Mouse (Mus musculus): ENCODE data around the gene Gpank1. TPM values are rescaled to one million over a fixed set of nuclear protein-coding genes. Genes with fewer than 3 reads are reported as not detected.
A peak's percentile ranks its signal among the peaks of the same experiment; 100 is the strongest.

Gene Gpank1
- polyA plus RNA-seq, 1 experiment from 2014 or later, result 42.2 TPM

- H3K27ac ChIP-seq, result peak within 1 kb of the TSS; percentile 87
- peaks cover 43% of the 10 kb centered on the region for H3K36me3 ChIP-seq (replicated peaks)
- DNase-seq (ENCODE audit: extremely low spot score, low spot score), result peak; percentile 71
- under 1% methylated on average over 36 of the region's 36 CpGs for WGBS
- H3K4me1 ChIP-seq, result peaks cover 48% of the 10 kb centered on the region
- H3K27me3 ChIP-seq (ENCODE audit: poor library complexity, severe bottlenecking), result no peaks in the 10 kb centered on the region
- H3K9me3 ChIP-seq, result no peaks in the 10 kb centered on the region
- peak within 1 kb of the TSS; percentile 68 for H3K4me3 ChIP-seq
Observed at GRCm38 (mm10) chr17:35126206-35126611, 5.0 kb downstream of the Gpank1 start, which contains the start of gene D17H6S53E. D17H6S53E (plus strand) TSS chr17:35126373.

DNA sequence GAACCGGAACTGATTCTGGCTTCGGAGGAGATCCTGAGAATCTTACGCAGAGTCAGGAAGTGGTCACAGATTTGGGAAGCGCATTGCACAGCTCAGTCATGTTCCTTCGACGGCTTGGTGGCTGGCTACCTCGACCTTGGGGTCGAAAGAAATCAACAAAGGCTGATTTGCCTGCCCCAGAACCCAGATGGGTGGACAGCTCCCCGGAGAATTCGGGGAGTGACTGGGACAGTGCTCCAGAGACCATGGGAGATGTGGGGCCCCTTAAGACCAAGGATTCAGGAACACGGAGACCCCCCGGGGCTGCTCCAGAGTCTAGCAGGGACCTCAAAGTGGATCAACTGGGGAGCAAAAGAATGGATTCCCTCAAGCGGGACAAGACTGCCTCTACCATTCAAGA, 5.8 kb downstream of the Gpank1 start:
- peaks cover 43% of the 10 kb centered on the region for H3K36me3 ChIP-seq (replicated peaks)
- H3K9me3 ChIP-seq, result no peaks in the 10 kb centered on the region
- peak overlapping the region; percentile 87 for H3K27ac ChIP-seq
- H3K4me3 ChIP-seq, result peak overlapping the region; percentile 68
- H3K4me1 ChIP-seq, result peaks cover 43% of the 10 kb centered on the region
- no peak for DNase-seq (ENCODE audit: extremely low spot score, low spot score)
- no peaks in the 10 kb centered on the region for H3K27me3 ChIP-seq (ENCODE audit: poor library complexity, severe bottlenecking)
- 77% methylated on average over 13 of the region's 13 CpGs for WGBS

GRCm38 (mm10) chr17:35128996-35129395, 7.7 kb downstream of the Gpank1 start:
- no peaks in the 10 kb centered on the region for H3K27me3 ChIP-seq (ENCODE audit: poor library complexity, severe bottlenecking)
- WGBS, result 78% methylated on average over 11 of the region's 11 CpGs
- H3K27ac ChIP-seq, result no peak overlapping the region
- H3K36me3 ChIP-seq (replicated peaks), result peaks cover 32% of the 10 kb centered on the region
- H3K4me1 ChIP-seq, result peaks cover 33% of the 10 kb centered on the region
- no peak for DNase-seq (ENCODE audit: extremely low spot score, low spot score)
- 0 out of 2 replicates have a peak overlapping the region, but pooled peaks have one; percentile 8 for H3K4me3 ChIP-seq
- no peaks in the 10 kb centered on the region for H3K9me3 ChIP-seq

DNA sequence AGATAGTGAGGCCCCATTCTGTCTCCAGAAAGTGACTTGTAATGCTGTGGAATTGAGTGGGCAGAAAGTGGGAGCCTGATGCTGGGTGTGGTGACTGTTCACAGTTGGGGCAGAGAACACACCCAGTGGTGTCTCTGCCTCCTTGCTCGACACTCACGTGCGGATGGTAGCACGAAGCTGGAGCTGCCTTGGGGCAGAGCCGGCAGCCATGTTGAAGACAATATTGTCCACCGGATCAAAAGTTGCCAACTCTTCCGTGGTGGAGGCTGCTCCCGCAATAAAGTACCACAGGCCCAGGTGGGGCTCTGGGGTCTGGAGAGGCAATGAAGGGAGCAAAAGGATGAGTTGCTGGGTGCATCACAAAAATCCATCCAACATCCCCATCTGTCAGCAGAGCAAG, 9.8 kb downstream of the Gpank1 start:
- H3K27me3 ChIP-seq (ENCODE audit: poor library complexity, severe bottlenecking), result no peaks in the 10 kb centered on the region
- H3K36me3 ChIP-seq (replicated peaks), result peaks cover 20% of the 10 kb centered on the region
- H3K27ac ChIP-seq, result no peak overlapping the region
- no peak for DNase-seq (ENCODE audit: extremely low spot score, low spot score)
- 91% methylated on average over 8 of the region's 8 CpGs for WGBS
- H3K4me1 ChIP-seq, result peaks cover 26% of the 10 kb centered on the region
- H3K4me3 ChIP-seq, result no peak overlapping the region
- no peaks in the 10 kb centered on the region for H3K9me3 ChIP-seq

GRCm38 (mm10) chr17:35131500-35132173, 10.4 kb downstream of the Gpank1 start, which contains the start of gene Apom:
Apom (minus strand) TSS chr17:35132050.
- H3K4me3 ChIP-seq, result no peak within 1 kb of the TSS
- DNase-seq (ENCODE audit: extremely low spot score, low spot score), result no peak
- WGBS, result 86% methylated on average over 15 of the region's 15 CpGs
- H3K27ac ChIP-seq, result no peak within 1 kb of the TSS
- H3K36me3 ChIP-seq (replicated peaks), result peaks cover 20% of the 10 kb centered on the region
- peaks cover 26% of the 10 kb centered on the region for H3K4me1 ChIP-seq
- no peaks in the 10 kb centered on the region for H3K9me3 ChIP-seq
- H3K27me3 ChIP-seq (ENCODE audit: poor library complexity, severe bottlenecking), result no peaks in the 10 kb centered on the region

DNA sequence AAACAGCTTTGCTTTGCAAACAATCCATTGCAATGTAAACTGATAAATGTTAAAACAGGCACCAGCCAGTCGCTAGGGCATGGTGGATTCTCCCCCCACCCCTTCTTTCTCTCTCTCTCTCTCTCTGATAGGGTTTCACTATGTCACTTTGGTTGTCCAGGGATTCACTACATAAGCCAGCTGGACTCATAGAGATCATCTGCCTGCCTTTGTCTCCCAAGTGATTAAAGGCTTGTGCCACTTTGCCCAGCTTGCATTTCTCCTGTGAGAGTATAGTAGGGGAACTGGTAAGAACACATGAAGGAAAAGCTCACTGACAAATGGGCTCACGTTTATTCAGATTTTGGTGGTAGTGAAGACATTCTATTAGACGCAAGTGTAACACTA, 10.9 kb downstream of the Gpank1 start:
- Histone ChIP-seq H3K27me3 (ENCODE audit: poor library complexity, severe bottlenecking) (no peaks in the 10 kb centered on the region), H3K9me3 (no peaks in the 10 kb centered on the region), H3K36me3 (replicated peaks) (peaks cover 20% of the 10 kb centered on the region), H3K4me3 (no peak overlapping the region), H3K4me1 (peaks cover 26% of the 10 kb centered on the region), H3K27ac (no peak overlapping the region)
- no peak for DNase-seq (ENCODE audit: extremely low spot score, low spot score)
- 80% methylated on average over 3 of the region's 3 CpGs for WGBS

DNA sequence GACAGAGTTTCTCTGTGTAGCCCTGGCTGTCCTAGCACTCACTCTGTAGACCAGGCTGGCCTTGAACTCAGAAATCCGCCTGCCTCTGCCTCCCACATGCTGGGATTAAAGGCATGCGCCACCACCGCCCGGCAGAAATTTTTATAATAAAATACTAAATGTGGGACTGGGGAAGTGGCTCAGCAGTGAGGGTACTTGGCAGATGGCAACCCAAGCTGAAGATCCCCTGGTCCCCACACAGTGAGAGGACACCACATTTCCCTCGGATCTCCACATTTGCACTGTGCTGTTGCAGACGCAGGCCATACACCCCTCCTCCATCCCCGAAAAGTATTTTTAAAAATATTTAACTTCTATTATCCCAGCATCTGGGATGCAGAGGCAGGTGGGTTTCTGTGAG, 12.3 kb downstream of the Gpank1 start:
- DNase-seq (ENCODE audit: extremely low spot score, low spot score), result no peak
- no peaks in the 10 kb centered on the region for H3K9me3 ChIP-seq
- H3K4me1 ChIP-seq, result peaks cover 22% of the 10 kb centered on the region
- H3K27ac ChIP-seq, result no peak overlapping the region
- peaks cover 23% of the 10 kb centered on the region for H3K36me3 ChIP-seq (replicated peaks)
- no peaks in the 10 kb centered on the region for H3K27me3 ChIP-seq (ENCODE audit: poor library complexity, severe bottlenecking)
- WGBS, result 96% methylated on average over 7 of the region's 7 CpGs
- H3K4me3 ChIP-seq, result no peak overlapping the region; the same call in 1 of the 2 replicates

GRCm38 (mm10) chr17:35134801-35135590, 13.7 kb downstream of the Gpank1 start, which contains the start of gene Bag6:
Bag6 (plus strand) TSS chr17:35135178.
- WGBS, result under 1% methylated on average over 66 of the region's 66 CpGs
- Histone ChIP-seq H3K9me3 (no peaks in the 10 kb centered on the region), H3K4me3 (peak within 1 kb of the TSS; percentile 76), H3K4me1 (peaks cover 17% of the 10 kb centered on the region), H3K36me3 (replicated peaks) (peaks cover 31% of the 10 kb centered on the region), H3K27me3 (ENCODE audit: poor library complexity, severe bottlenecking) (no peaks in the 10 kb centered on the region), H3K27ac (peak within 1 kb of the TSS; percentile 98)
- peak; percentile 94 for DNase-seq (ENCODE audit: extremely low spot score, low spot score)

GRCm38 (mm10) chr17:35135591-35136320, 14.5 kb downstream of the Gpank1 start:
- peaks cover 38% of the 10 kb centered on the region for H3K36me3 ChIP-seq (replicated peaks)
- no peaks in the 10 kb centered on the region for H3K27me3 ChIP-seq (ENCODE audit: poor library complexity, severe bottlenecking)
- no peaks in the 10 kb centered on the region for H3K9me3 ChIP-seq
- peak overlapping the region; percentile 98 for H3K27ac ChIP-seq
- DNase-seq (ENCODE audit: extremely low spot score, low spot score), result no peak
- peaks cover 17% of the 10 kb centered on the region for H3K4me1 ChIP-seq
- H3K4me3 ChIP-seq, result peak overlapping the region; percentile 76
- WGBS, result under 1% methylated on average over 43 of the region's 43 CpGs

- WGBS, result 93% methylated on average over 3 of the region's 3 CpGs
- no peak overlapping the region for H3K4me3 ChIP-seq
- H3K36me3 ChIP-seq (replicated peaks), result peaks cover 71% of the 10 kb centered on the region
- H3K27ac ChIP-seq, result no peak overlapping the region
- peaks cover 4% of the 10 kb centered on the region; the same call in 1 of the 2 replicates for H3K9me3 ChIP-seq
- H3K4me1 ChIP-seq, result peaks cover 17% of the 10 kb centered on the region
- DNase-seq (ENCODE audit: extremely low spot score, low spot score), result no peak
- H3K27me3 ChIP-seq (ENCODE audit: poor library complexity, severe bottlenecking), result no peaks in the 10 kb centered on the region
Observed at GRCm38 (mm10) chr17:35139269-35139668, 18.0 kb downstream of the Gpank1 start.

DNA sequence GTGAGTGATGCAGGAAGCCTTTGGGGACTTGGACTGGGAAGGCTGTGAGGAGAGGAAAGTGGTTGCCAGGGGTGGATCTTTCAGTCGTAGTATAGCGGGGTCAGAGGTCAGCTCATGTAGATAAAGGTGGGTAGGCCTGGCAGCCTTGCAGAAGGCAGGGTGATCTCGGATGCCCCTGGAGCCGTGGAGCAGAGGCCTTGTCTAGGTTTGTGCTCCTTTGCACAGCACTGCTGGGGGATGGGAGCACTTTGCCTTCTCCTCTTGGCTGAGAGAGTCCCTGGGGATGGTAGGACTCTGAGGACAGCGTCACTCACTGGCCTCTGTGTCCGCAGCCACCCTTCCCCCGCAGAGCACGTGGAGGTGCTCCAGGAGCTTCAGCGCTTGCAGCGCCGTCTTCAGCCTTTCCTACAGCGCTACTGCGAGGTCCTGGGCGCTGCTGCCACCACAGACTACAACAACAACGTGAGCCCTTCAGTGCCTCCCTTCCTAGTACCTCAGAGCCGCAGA, 19.3 kb downstream of the Gpank1 start:
- Histone ChIP-seq H3K27me3 (ENCODE audit: poor library complexity, severe bottlenecking) (no peaks in the 10 kb centered on the region), H3K36me3 (replicated peaks) (peaks cover 83% of the 10 kb centered on the region), H3K4me3 (peak overlapping the region; percentile 0; the same call in 1 of the 2 replicates), H3K27ac (no peak overlapping the region), H3K9me3 (peaks cover 4% of the 10 kb centered on the region; the same call in 1 of the 2 replicates), H3K4me1 (peaks cover 17% of the 10 kb centered on the region)
- WGBS, result 86% methylated on average over 16 of the region's 16 CpGs
- no peak for DNase-seq (ENCODE audit: extremely low spot score, low spot score)

- Histone ChIP-seq H3K36me3 (replicated peaks) (peaks cover 98% of the 10 kb centered on the region), H3K27ac (no peak overlapping the region), H3K4me1 (peaks cover 6% of the 10 kb centered on the region), H3K4me3 (0 out of 2 replicates have a peak overlapping the region, but pooled peaks have one; percentile 7), H3K9me3 (peaks cover 4% of the 10 kb centered on the region; the same call in 1 of the 2 replicates), H3K27me3 (ENCODE audit: poor library complexity, severe bottlenecking) (no peaks in the 10 kb centered on the region)
- WGBS, result 92% methylated on average over 6 of the region's 6 CpGs
- no peak for DNase-seq (ENCODE audit: extremely low spot score, low spot score)
Observed at GRCm38 (mm10) chr17:35141971-35142370, 20.7 kb downstream of the Gpank1 start.

Measured in forebrain, embryonic 10.5 days (tissue).